Comparison of ENCODE assay signal across 9 mouse cellular contexts in the genomic region with DNA sequence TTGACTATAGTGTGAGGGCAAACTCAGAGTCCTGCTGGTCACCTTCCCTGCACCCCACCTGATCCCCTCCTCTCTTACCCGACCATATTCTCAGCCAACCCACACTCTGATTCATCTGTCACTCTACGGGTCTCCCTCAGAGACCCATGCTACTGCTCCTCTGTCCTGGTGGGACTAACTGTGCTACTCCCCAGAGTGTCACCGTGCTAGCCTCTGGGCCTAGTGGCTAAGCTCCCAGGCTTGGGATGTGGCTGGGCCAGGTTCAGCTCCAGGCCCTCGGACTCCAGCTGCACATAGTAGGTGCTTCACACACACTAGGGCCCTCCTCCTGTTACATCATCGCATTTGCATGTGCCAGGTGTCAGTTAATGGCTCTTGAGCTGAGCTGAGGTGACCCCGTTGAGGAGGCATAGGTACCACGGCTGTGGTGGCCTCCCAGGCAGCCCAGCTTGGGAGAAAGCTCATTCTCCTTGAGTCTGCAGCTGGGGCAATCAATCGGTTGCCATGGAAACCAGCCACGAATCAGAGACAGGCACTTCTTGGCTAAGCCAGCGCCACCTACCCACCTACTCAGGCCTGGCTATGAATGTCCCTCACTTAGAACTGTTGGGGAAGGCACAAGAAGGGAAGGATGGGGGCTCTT. TPM values are rescaled to one million over a fixed set of nuclear protein-coding genes. Genes with fewer than 3 reads are reported as not detected.
DNase-seq lines count a peak whose midpoint lies in the region; ATAC-seq and TF ChIP-seq lines count a peak whose summit lies in the region.
"Had no signal": no experiment of that assay in that cellular context is flagged by ENCODE, and none has a peak within 500 bp of the region (broad histone marks: within the 10 kb centered on the region; RNA-seq: fewer than 3 reads in every experiment).

No protein-coding gene starts in this region.

- intact Hi-C loops in left cerebral cortex, postnatal 4 days (cut with DNase I), result no loop called here
- intact Hi-C loops in heart, postnatal 36 days (cut with DNase I), result no loop called here

- peak; percentile 84 for ATAC-seq in frontal cortex, adult (ENCODE audit: low TSS enrichment)
- ATAC-seq in intestine, embryonic 15.5 days, result no peak

- 48% methylated on average over 10 of the region's 10 CpGs for WGBS in kidney, adult 2 months
- 32% methylated on average over 10 of the region's 10 CpGs for WGBS in intestine, embryonic 15.5 days

- TF ChIP-seq POLR2A in kidney, adult 2 months (IDR thresholded peaks at IDR 0.05; ENCODE audit: low read depth, low read length), result no peak

- no peak overlapping the region for H3K9ac ChIP-seq in intestine, embryonic 15.5 days
- H3K9ac ChIP-seq: liver, embryonic 13.5 days had no signal

- H3K9me3 ChIP-seq in intestine, embryonic 15.5 days, result no peaks in the 10 kb centered on the region
- H3K9me3 ChIP-seq: liver, embryonic 13.5 days had no signal

- no peaks in the 10 kb centered on the region for H3K36me3 ChIP-seq in kidney, adult 2 months (ENCODE audit: control insufficient read depth, insufficient read depth, low read length)
- no peaks in the 10 kb centered on the region for H3K36me3 ChIP-seq in intestine, embryonic 15.5 days
- H3K36me3 ChIP-seq: liver, embryonic 13.5 days had no signal

- no peak overlapping the region for H3K4me2 ChIP-seq in intestine, embryonic 15.5 days (replicated peaks)
- H3K4me2 ChIP-seq: liver, embryonic 13.5 days had no signal

- no peak for TF ChIP-seq CTCF in kidney, adult 2 months (conservative IDR thresholded peaks at IDR 0.05; ENCODE audit: insufficient read depth, insufficient read length, low read depth, low read length)

- H3K27me3 ChIP-seq in kidney, adult 2 months (replicated peaks; ENCODE audit: control insufficient read depth, insufficient read depth, low read length), result no peaks in the 10 kb centered on the region
- no peaks in the 10 kb centered on the region; the same call in 1 of the 2 replicates for H3K27me3 ChIP-seq in intestine, embryonic 15.5 days (replicated peaks)

- H3K27ac ChIP-seq in kidney, adult 2 months (ENCODE audit: insufficient read depth, low read depth, low read length), result no peak overlapping the region
- H3K27ac ChIP-seq in intestine, embryonic 15.5 days, result no peak overlapping the region
- H3K27ac ChIP-seq: liver, embryonic 13.5 days had no signal

- H3K4me3 ChIP-seq in kidney, adult 2 months (ENCODE audit: insufficient read depth, low read depth, low read length), result no peak overlapping the region
- no peak overlapping the region for H3K4me3 ChIP-seq in intestine, embryonic 15.5 days (replicated peaks)
- H3K4me3 ChIP-seq: liver, embryonic 13.5 days had no signal

- no peaks in the 10 kb centered on the region for H3K4me1 ChIP-seq in kidney, adult 2 months (ENCODE audit: control insufficient read depth, insufficient read depth, low read length)
- peaks cover 3% of the 10 kb centered on the region; the same call in 1 of the 2 replicates for H3K4me1 ChIP-seq in intestine, embryonic 15.5 days (replicated peaks)
- H3K4me1 ChIP-seq: liver, embryonic 13.5 days had no signal

- peak; percentile 35 for DNase-seq in thymus, postnatal 14 days
- DNase-seq in thymus, postnatal 36 days, result no peak
- peak; percentile 58 for DNase-seq in left cerebral cortex, postnatal 4 days
- peak; percentile 71 to 72 for DNase-seq in right cerebral cortex, adult 2 months (ENCODE audit: low spot score in 2 of 2)
- no peak for DNase-seq in heart, postnatal 36 days
- DNase-seq in kidney, adult 2 months, result no peak
- DNase-seq: liver, embryonic 13.5 days had no signal

RNA-seq across cellular contexts. Expression of a gene that starts 37.4 kb away (rescaled TPM):
- 1 to 10 TPM; 3.9 to 6.0 TPM for total RNA-seq in left cerebral cortex, postnatal 4 days (2021)
- 1 to 10 TPM; 5.3 to 7.7 TPM for total RNA-seq in heart, postnatal 36 days (2021)
- polyA plus RNA-seq in kidney, adult 2 months (2012; rRNA removed), result 10.6 and 12.1 TPM in 2 replicates
- 8.0 and 8.2 TPM in 2 replicates for polyA plus RNA-seq in intestine, embryonic 15.5 days (2015; fragmentation: Nextera tagmentation; extraction: Ambion mirVana)

Comparison
In these comparisons a context has a peak if more than half of its experiments do, and no peak if none do; other contexts are left out.
1. DNase-seq: peak in thymus, postnatal 14 days (single experiment), left cerebral cortex, postnatal 4 days (single experiment) and right cerebral cortex, adult 2 months (2 of 2); none in thymus, postnatal 36 days (0 of 2), heart, postnatal 36 days (0 of 2) and kidney, adult 2 months (single experiment).